Mouse (Mus musculus) kidney, embryonic 14.5 days (tissue): ENCODE data around the gene Tbc1d4. TPM values are rescaled to one million over a fixed set of nuclear protein-coding genes. Genes with fewer than 3 reads are reported as not detected.

Source experiments
- ATAC-seq: fragments of 200-750 bp; cut with Nextera tagmentation; 2 replicates; pipeline ENCODE4 v1.8.0; 2017; ENCODE audit warnings: moderate number of reproducible peaks, mild to moderate bottlenecking, moderate TSS enrichment, moderate library complexity; ENCODE audit not compliant: low FRiP score, low TSS enrichment
- H3K27ac ChIP-seq: fragments of 300-500 bp; sonication (generic); 2 replicates; pipeline ENCODE4 v1.5.1; 2014; ENCODE audit warnings: low read depth, mild to moderate bottlenecking, low read length, moderate library complexity, mixed read lengths
- H3K27me3 ChIP-seq: fragments of 300-500 bp; sonication (generic); 2 replicates; pipeline ENCODE4 v1.6.1; 2014; ENCODE audit warnings: mild to moderate bottlenecking, low read length; ENCODE audit not compliant: control insufficient read depth, insufficient read depth
- H3K36me3 ChIP-seq: fragments of 300-500 bp; sonication (generic); 2 replicates; pipeline ENCODE4 v1.6.1; 2014; ENCODE audit warnings: low read length, mixed read lengths; ENCODE audit not compliant: control insufficient read depth, insufficient read depth
- H3K4me1 ChIP-seq: fragments of 300-500 bp; sonication (generic); 2 replicates; pipeline ENCODE4 v1.6.1; 2014; ENCODE audit warnings: low read length, mixed read lengths; ENCODE audit not compliant: control insufficient read depth, insufficient read depth
- H3K4me2 ChIP-seq: fragments of 300-500 bp; sonication (generic); replicated peaks from 2 replicates; pipeline ENCODE4 v1.6.1; 2014; ENCODE audit warnings: low read depth, mild to moderate bottlenecking, low read length
- H3K4me3 ChIP-seq: fragments of 300-500 bp; sonication (generic); 2 replicates; pipeline ENCODE4 v1.5.1; 2014; ENCODE audit warnings: mild to moderate bottlenecking, low read length
- H3K9ac ChIP-seq: fragments of 300-500 bp; sonication (generic); 2 replicates; pipeline ENCODE4 v1.6.1; 2014; ENCODE audit warnings: low read depth, mild to moderate bottlenecking, low read length, moderate library complexity
- H3K9me3 ChIP-seq: fragments of 300-500 bp; sonication (generic); 2 replicates; pipeline ENCODE4 v1.6.1; 2016; ENCODE audit warnings: low read length; ENCODE audit not compliant: control insufficient read depth
- WGBS: fragments of 180-500 bp; shearing (Covaris S2); extraction: QIAGEN DNeasy Blood & Tissue Kit; methylation state at CpG from one replicate; pipeline ENCODE4 v1.1.7; 2014; 5-methylcytosine and 5-hydroxymethylcytosine counted together
- polyA plus RNA-seq: library from polyadenylated mRNA; unstranded; fragments of >200 nt; fragmentation: Nextera tagmentation; extraction: Ambion mirVana; gene quantifications from 2 replicates; pipeline ENCODE4 v1.2.1, GENCODE M21; 2014

The Tbc1d4 gene
- polyA plus RNA-seq, 1 experiment from 2014 or later = 16.8 TPM

DNA sequence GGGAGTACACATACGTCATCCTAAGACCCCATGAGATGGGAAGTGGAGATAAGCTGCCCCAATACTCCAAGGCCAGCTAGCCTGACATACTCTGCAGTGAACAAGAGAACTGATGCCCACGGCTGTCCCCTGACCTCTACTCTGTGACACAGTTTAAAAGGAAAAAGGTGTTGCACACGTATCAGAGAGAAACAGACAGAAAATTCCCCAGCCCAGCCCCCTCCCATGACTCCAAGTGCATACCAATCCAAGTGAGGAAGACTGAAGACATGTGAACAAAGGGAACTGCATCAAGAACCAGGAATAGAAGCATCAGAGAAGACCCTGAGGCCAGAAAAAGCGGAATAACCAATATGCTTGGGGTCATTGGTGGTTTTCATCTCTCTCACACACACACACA, 93.7 kb downstream of the Tbc1d4 start:
- no peak for ATAC-seq
- Histone ChIP-seq H3K27ac (no peak overlapping the region), H3K9me3 (no peaks in the 10 kb centered on the region), H3K36me3 (no peaks in the 10 kb centered on the region), H3K27me3 (no peaks in the 10 kb centered on the region), H3K4me2 (no peak overlapping the region), H3K4me1 (peaks cover 5% of the 10 kb centered on the region; the same call in 1 of the 2 replicates), H3K4me3 (no peak overlapping the region), H3K9ac (no peak overlapping the region)
- 68% methylated on average over 4 of the region's 4 CpGs for WGBS

GRCm38 (mm10) chr14:101514557-101514971, 94.4 kb downstream of the Tbc1d4 start:
- no peak overlapping the region for H3K4me2 ChIP-seq
- H3K9me3 ChIP-seq = no peaks in the 10 kb centered on the region
- no peaks in the 10 kb centered on the region for H3K36me3 ChIP-seq
- peaks cover 5% of the 10 kb centered on the region; the same call in 1 of the 2 replicates for H3K4me1 ChIP-seq
- ATAC-seq = no peak
- H3K9ac ChIP-seq = no peak overlapping the region
- H3K27ac ChIP-seq = no peak overlapping the region
- no peaks in the 10 kb centered on the region for H3K27me3 ChIP-seq
- WGBS = 42% methylated on average over 5 of the region's 5 CpGs
- H3K4me3 ChIP-seq = no peak overlapping the region

DNA sequence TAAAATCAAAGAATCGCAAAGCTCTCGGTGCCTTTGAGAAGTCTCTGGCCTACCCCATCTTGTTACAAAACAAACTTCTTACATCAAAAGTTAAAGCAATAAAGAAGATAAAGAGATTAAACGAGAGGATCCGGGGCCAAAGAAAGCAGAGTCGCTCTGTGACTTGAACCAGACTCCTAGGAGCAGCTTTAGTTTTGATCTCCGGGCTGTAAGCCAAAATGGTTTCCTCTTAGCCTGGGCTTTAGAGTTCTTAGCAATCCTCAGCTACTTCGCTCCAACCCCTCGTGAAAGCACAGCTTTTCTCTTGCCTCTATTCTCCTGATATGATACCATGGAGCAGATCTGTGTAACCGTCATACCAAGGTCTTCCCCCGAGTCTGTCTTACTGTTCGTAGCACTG, 95.8 kb downstream of the Tbc1d4 start:
- Histone ChIP-seq H3K27ac (no peak overlapping the region), H3K4me1 (peaks cover 5% of the 10 kb centered on the region; the same call in 1 of the 2 replicates), H3K9me3 (no peaks in the 10 kb centered on the region), H3K9ac (no peak overlapping the region), H3K4me2 (no peak overlapping the region), H3K27me3 (no peaks in the 10 kb centered on the region), H3K36me3 (no peaks in the 10 kb centered on the region), H3K4me3 (no peak overlapping the region)
- 70% methylated on average over 11 of the region's 11 CpGs for WGBS
- ATAC-seq = no peak

- Histone ChIP-seq H3K9me3 (no peaks in the 10 kb centered on the region), H3K4me2 (no peak overlapping the region), H3K27me3 (no peaks in the 10 kb centered on the region), H3K9ac (no peak overlapping the region), H3K4me3 (no peak overlapping the region), H3K27ac (no peak overlapping the region), H3K36me3 (no peaks in the 10 kb centered on the region), H3K4me1 (peaks cover 5% of the 10 kb centered on the region; the same call in 1 of the 2 replicates)
- no peak for ATAC-seq
- WGBS = 43% methylated on average over 8 of the region's 8 CpGs
Observed at GRCm38 (mm10) chr14:101511410-101511809, 97.6 kb downstream of the Tbc1d4 start.

DNA sequence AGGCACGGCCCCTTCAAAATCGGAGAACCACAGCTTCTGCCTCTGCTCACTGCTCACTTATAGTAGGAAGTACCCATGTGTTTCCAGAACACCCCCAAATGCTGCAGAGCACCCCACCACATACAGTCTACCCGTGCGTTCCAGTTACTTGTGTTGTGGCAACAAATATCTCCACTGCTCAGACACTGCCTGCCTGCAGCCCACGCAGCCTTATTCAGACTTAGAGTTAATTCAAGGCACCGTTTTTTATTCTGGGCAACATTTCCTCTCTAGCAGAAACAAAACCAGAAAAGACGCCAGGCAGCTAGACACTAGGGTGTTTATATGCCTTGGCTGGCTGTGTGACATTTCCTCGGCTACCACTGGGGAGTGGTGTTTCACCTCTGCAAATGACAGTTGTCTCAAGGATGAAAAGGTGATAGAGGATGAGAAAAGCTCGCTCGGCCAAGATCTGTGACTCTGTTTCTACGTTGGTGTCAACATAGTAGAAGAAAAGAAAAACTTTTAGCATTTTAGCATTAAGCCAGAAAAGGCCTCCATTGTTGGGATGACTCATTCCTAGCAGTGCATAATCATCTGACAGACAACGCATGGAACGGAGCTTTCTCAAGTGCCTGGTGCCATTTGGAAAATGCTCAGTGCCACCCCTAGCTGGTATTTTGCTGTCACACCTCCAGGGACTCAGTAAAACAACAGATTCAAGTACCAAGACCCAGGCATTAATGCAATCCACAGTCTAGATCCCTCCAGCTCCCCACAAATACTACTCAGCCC, 98.3 kb downstream of the Tbc1d4 start:
- no peak overlapping the region for H3K4me3 ChIP-seq
- no peaks in the 10 kb centered on the region for H3K36me3 ChIP-seq
- H3K4me2 ChIP-seq = no peak overlapping the region
- WGBS = 82% methylated on average over 13 of the region's 13 CpGs
- no peak overlapping the region for H3K9ac ChIP-seq
- no peaks in the 10 kb centered on the region for H3K9me3 ChIP-seq
- peaks cover 5% of the 10 kb centered on the region; the same call in 1 of the 2 replicates for H3K4me1 ChIP-seq
- no peaks in the 10 kb centered on the region for H3K27me3 ChIP-seq
- H3K27ac ChIP-seq = no peak overlapping the region
- ATAC-seq = no peak

GRCm38 (mm10) chr14:101509759-101510158, 99.2 kb downstream of the Tbc1d4 start:
- H3K27ac ChIP-seq = no peak overlapping the region
- no peak for ATAC-seq
- no peak overlapping the region for H3K9ac ChIP-seq
- H3K4me2 ChIP-seq = no peak overlapping the region
- H3K9me3 ChIP-seq = no peaks in the 10 kb centered on the region
- H3K36me3 ChIP-seq = no peaks in the 10 kb centered on the region
- no peaks in the 10 kb centered on the region for H3K27me3 ChIP-seq
- peaks cover under 1% of the 10 kb centered on the region; the same call in 1 of the 2 replicates for H3K4me1 ChIP-seq
- no peak overlapping the region for H3K4me3 ChIP-seq
- 85% methylated on average over 7 of the region's 7 CpGs for WGBS

DNA sequence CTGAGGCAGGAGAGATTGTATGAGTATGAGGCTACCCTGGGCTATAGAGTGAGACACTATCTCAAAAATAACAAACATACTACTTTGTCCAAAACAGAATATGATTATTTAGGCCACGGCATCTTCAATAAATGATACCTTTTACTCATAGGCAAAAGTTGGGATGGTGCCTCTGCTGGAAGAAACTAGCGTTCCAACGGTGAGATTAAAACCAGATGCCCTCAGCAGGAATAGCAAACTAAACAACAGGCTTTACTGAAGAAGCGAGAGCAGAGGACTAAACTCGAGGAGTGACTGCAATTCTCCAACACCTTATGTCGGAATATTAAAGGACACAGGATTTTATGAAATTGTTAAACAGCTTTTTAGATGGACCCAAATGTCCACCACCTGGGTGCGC, 101.0 kb downstream of the Tbc1d4 start:
- no peaks in the 10 kb centered on the region for H3K27me3 ChIP-seq

DNA sequence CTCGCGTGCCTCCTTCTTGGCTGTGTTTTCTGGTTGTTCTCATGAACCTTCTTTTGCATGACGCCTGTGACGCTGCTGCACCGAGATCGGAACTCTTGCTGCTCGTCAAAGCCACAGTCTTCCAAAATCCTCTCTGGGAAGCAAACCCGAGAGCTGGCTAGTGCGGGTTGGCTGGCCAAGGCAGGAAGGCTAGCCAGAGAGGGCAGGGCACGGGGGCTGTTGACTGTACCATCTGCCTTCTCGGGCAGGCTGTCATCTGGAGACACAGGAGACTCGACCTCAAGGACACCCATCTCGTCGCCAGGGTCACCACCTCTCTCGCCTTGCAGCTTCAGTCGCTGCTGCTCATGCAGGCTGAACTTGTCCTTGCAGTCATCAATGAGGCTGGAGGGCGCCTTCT, 101.8 kb downstream of the Tbc1d4 start:
- Histone ChIP-seq H3K4me1 (no peaks in the 10 kb centered on the region), H3K36me3 (no peaks in the 10 kb centered on the region), H3K4me3 (no peak overlapping the region), H3K9ac (no peak overlapping the region), H3K9me3 (no peaks in the 10 kb centered on the region), H3K27me3 (no peaks in the 10 kb centered on the region), H3K27ac (no peak overlapping the region), H3K4me2 (no peak overlapping the region)
- 80% methylated on average over 17 of the region's 17 CpGs for WGBS
- ATAC-seq = no peak

More for the DNA sequence above, 101.0 kb downstream of the Tbc1d4 start:
- Histone ChIP-seq H3K36me3 (no peaks in the 10 kb centered on the region), H3K4me3 (no peak overlapping the region), H3K9me3 (no peaks in the 10 kb centered on the region), H3K27ac (no peak overlapping the region), H3K4me2 (no peak overlapping the region), H3K9ac (no peak overlapping the region), H3K4me1 (no peaks in the 10 kb centered on the region)
- 90% methylated on average over 7 of the region's 7 CpGs for WGBS
- ATAC-seq = no peak

DNA sequence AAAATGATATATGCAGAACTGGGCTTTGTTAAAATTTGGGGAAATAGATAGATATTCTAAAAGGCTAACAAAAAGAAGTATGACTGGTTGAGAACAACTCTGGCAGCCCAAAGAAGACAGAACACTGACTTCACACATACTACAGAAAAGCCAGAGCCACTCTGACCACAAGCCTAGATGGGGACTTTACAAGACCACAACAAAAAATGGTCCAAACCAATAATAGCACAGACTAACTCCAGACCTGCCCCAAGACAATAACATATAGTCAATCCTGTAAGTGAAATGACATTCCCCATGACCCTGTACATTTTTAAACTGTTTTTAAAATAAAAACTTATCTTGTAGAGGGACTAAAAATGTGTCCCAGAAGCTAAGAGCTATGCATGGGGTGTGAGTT, 103.2 kb downstream of the Tbc1d4 start:
- H3K36me3 ChIP-seq = no peaks in the 10 kb centered on the region
- no peak for ATAC-seq
- H3K4me2 ChIP-seq = no peak overlapping the region
- no peaks in the 10 kb centered on the region for H3K4me1 ChIP-seq
- no peaks in the 10 kb centered on the region for H3K9me3 ChIP-seq
- H3K9ac ChIP-seq = no peak overlapping the region
- no peak overlapping the region for H3K27ac ChIP-seq
- no peaks in the 10 kb centered on the region for H3K27me3 ChIP-seq
- H3K4me3 ChIP-seq = no peak overlapping the region
